In genomic region chr13:92712619-92713018, GRCm38 (mm10) we compare ENCODE assay signal across 31 mouse cellular contexts.
DNase-seq lines count a peak whose midpoint lies in the region; ATAC-seq and TF ChIP-seq lines count a peak whose summit lies in the region.
"Had no signal": no experiment of that assay in that cellular context is flagged by ENCODE, and none has a peak within 500 bp of the region (broad histone marks: within the 10 kb centered on the region; RNA-seq: fewer than 3 reads in every experiment).

No protein-coding gene starts in this region.

- TF ChIP-seq CTCF in intestine, postnatal 0 days (IDR thresholded peaks at IDR 0.05; ENCODE audit: low read depth): no peak
- no peak for TF ChIP-seq CTCF in MEL (IDR thresholded peaks at IDR 0.05 in 2 of 3, conservative IDR thresholded peaks at IDR 0.05 in 1 of 3; ENCODE audit: control insufficient read depth in 1 of 3, insufficient read depth in 1 of 3, low read depth in 2 of 3, low read length in 3 of 3, poor library complexity in 1 of 3, severe bottlenecking in 1 of 3)

- TF ChIP-seq EP300 in MEL (IDR thresholded peaks at IDR 0.05; ENCODE audit: low read depth in 1 of 2, low read length in 2 of 2): no peak

- no peak overlapping the region for H3K4me3 ChIP-seq in intestine, embryonic 14.5 days (ENCODE audit: low read depth, low read length)
- no peak overlapping the region for H3K4me3 ChIP-seq in intestine, postnatal 0 days (ENCODE audit: low read depth, low read length)
- H3K4me3 ChIP-seq in MEL (ENCODE audit: control insufficient read depth in 1 of 2, insufficient read depth in 1 of 2, low read depth in 2 of 2, low read length in 2 of 2): no peak overlapping the region
- H3K4me3 ChIP-seq in liver, embryonic 13.5 days (replicated peaks): no peak overlapping the region
- H3K4me3 ChIP-seq: embryonic facial prominence, embryonic 10.5 days; embryonic facial prominence, embryonic 15.5 days; forebrain, embryonic 13.5 days; gastrocnemius, adult 2 months; heart, adult 2 months; heart, embryonic 13.5 days; hindbrain, embryonic 15.5 days; layer of hippocampus, adult 2 months; limb, embryonic 10.5 days; limb, embryonic 15.5 days; lung, embryonic 15.5 days had no signal

- no peaks in the 10 kb centered on the region for H3K9me3 ChIP-seq in intestine, embryonic 14.5 days (ENCODE audit: control insufficient read depth, low read length)
- no peaks in the 10 kb centered on the region for H3K9me3 ChIP-seq in intestine, postnatal 0 days (ENCODE audit: control insufficient read depth)
- no peaks in the 10 kb centered on the region for H3K9me3 ChIP-seq in MEL (replicated peaks; ENCODE audit: insufficient read depth, low read length)
- no peaks in the 10 kb centered on the region for H3K9me3 ChIP-seq in liver, embryonic 13.5 days (replicated peaks)
- H3K9me3 ChIP-seq: embryonic facial prominence, embryonic 10.5 days; embryonic facial prominence, embryonic 15.5 days; forebrain, embryonic 13.5 days; heart, embryonic 13.5 days; hindbrain, embryonic 15.5 days; limb, embryonic 10.5 days; limb, embryonic 15.5 days; lung, embryonic 15.5 days had no signal

- no peak overlapping the region for H3K27ac ChIP-seq in intestine, embryonic 14.5 days (ENCODE audit: low read depth)
- no peak overlapping the region for H3K27ac ChIP-seq in intestine, postnatal 0 days (ENCODE audit: low read depth, low read length)
- H3K27ac ChIP-seq in MEL (ENCODE audit: control insufficient read depth, low read depth, low read length): no peak overlapping the region
- no peak overlapping the region for H3K27ac ChIP-seq in liver, embryonic 13.5 days
- H3K27ac ChIP-seq: embryonic facial prominence, embryonic 10.5 days; embryonic facial prominence, embryonic 15.5 days; forebrain, embryonic 13.5 days; gastrocnemius, adult 2 months; heart, adult 2 months; heart, embryonic 13.5 days; hindbrain, embryonic 15.5 days; layer of hippocampus, adult 2 months; limb, embryonic 10.5 days; limb, embryonic 15.5 days; lung, embryonic 15.5 days had no signal

- no peaks in the 10 kb centered on the region; the same call in 1 of the 2 replicates for H3K4me1 ChIP-seq in intestine, embryonic 14.5 days (replicated peaks; ENCODE audit: control insufficient read depth, insufficient read depth, low read length)
- H3K4me1 ChIP-seq in intestine, postnatal 0 days (replicated peaks; ENCODE audit: control insufficient read depth, insufficient read depth, low read length): no peaks in the 10 kb centered on the region
- H3K4me1 ChIP-seq in MEL (ENCODE audit: control insufficient read depth in 1 of 2, insufficient read depth in 2 of 2, low read length in 2 of 2): no peaks in the 10 kb centered on the region
- H3K4me1 ChIP-seq in liver, embryonic 13.5 days (replicated peaks): peaks cover 14% of the 10 kb centered on the region
- H3K4me1 ChIP-seq: embryonic facial prominence, embryonic 15.5 days; heart, embryonic 13.5 days; hindbrain, embryonic 15.5 days; limb, embryonic 10.5 days; limb, embryonic 15.5 days; lung, embryonic 15.5 days had no signal

- DNase-seq in intestine, embryonic 14.5 days (ENCODE audit: low spot score): peak; percentile 25
- DNase-seq in MEL (ENCODE audit: low read depth, low spot score): peak; percentile 18
- no peak for DNase-seq in liver, embryonic 13.5 days
- DNase-seq in adrenal gland, adult 2 months: no peak
- no peak for DNase-seq in left cerebral cortex, adult 8-10 months (ENCODE audit: low spot score in 2 of 2)
- DNase-seq: adrenal gland, adult 8-10 months; cerebellum, adult 2 months; cerebellum, postnatal 14 days; gastrocnemius, adult 2 months; gastrocnemius, postnatal 36 days; heart, adult 2 months; heart, postnatal 10 days; kidney, adult 2 months; kidney, postnatal 36 days; layer of hippocampus, postnatal 36 days; midbrain, embryonic 14.5 days; right cerebral cortex, adult 18-20 months had no signal

- ATAC-seq in intestine, embryonic 14.5 days (replicated peaks; ENCODE audit: low FRiP score, low TSS enrichment, low read depth): no peak
- ATAC-seq in intestine, postnatal 0 days: no peak
- peak; percentile 71 for ATAC-seq in liver, embryonic 13.5 days (ENCODE audit: low read depth)
- 0 out of 2 replicates have a peak, but pooled peaks have one; percentile 23 for ATAC-seq in megakaryocyte progenitor cell, adult 5-6 weeks (replicated peaks; ENCODE audit: poor library complexity)
- ATAC-seq: activated CD4-positive, CD25-positive, alpha-beta regulatory T cell, adult 4 months; CD4-positive, CD25-positive, alpha-beta regulatory T cell, adult 4 months; forebrain, embryonic 13.5 days; inflammation-experienced regulatory T-cells, adult 6 months had no signal

- H3K4me2 ChIP-seq in intestine, embryonic 14.5 days (ENCODE audit: low read length): no peak overlapping the region
- H3K4me2 ChIP-seq in intestine, postnatal 0 days (replicated peaks; ENCODE audit: low read depth): no peak overlapping the region
- H3K4me2 ChIP-seq in liver, embryonic 13.5 days: no peak overlapping the region
- H3K4me2 ChIP-seq: embryonic facial prominence, embryonic 15.5 days; forebrain, embryonic 13.5 days; heart, embryonic 13.5 days; hindbrain, embryonic 15.5 days; limb, embryonic 15.5 days; lung, embryonic 15.5 days had no signal

- TF ChIP-seq RAD21 in MEL (IDR thresholded peaks at IDR 0.05; ENCODE audit: low read depth, low read length): no peak

- TF ChIP-seq POLR2A in MEL (IDR thresholded peaks at IDR 0.05; ENCODE audit: control insufficient read depth in 1 of 2, insufficient read depth in 1 of 2, low read depth in 1 of 2, low read length in 2 of 2, poor library complexity in 1 of 2): no peak

- no peak overlapping the region for H3K9ac ChIP-seq in intestine, embryonic 14.5 days (ENCODE audit: low read length)
- no peak overlapping the region for H3K9ac ChIP-seq in intestine, postnatal 0 days (ENCODE audit: low read depth, low read length)
- no peak overlapping the region for H3K9ac ChIP-seq in MEL (ENCODE audit: control insufficient read depth, low read depth, low read length, poor library complexity, severe bottlenecking)
- H3K9ac ChIP-seq in liver, embryonic 13.5 days: no peak overlapping the region
- H3K9ac ChIP-seq: embryonic facial prominence, embryonic 15.5 days; forebrain, embryonic 13.5 days; heart, embryonic 13.5 days; hindbrain, embryonic 15.5 days; limb, embryonic 15.5 days; lung, embryonic 15.5 days had no signal

- no peaks in the 10 kb centered on the region for H3K27me3 ChIP-seq in intestine, embryonic 14.5 days (replicated peaks; ENCODE audit: control insufficient read depth, insufficient read depth, low read length)
- no peaks in the 10 kb centered on the region for H3K27me3 ChIP-seq in intestine, postnatal 0 days (replicated peaks; ENCODE audit: control insufficient read depth, insufficient read depth, low read length)
- H3K27me3 ChIP-seq in MEL (ENCODE audit: control insufficient read depth in 1 of 2, insufficient read depth in 2 of 2, low read length in 2 of 2): no peaks in the 10 kb centered on the region
- H3K27me3 ChIP-seq in liver, embryonic 13.5 days: no peaks in the 10 kb centered on the region
- H3K27me3 ChIP-seq: embryonic facial prominence, embryonic 15.5 days; forebrain, embryonic 13.5 days; heart, embryonic 13.5 days; hindbrain, embryonic 15.5 days; limb, embryonic 15.5 days; lung, embryonic 15.5 days had no signal

- WGBS in intestine, embryonic 14.5 days: 89% methylated on average over 4 of the region's 4 CpGs
- 86% methylated on average over 4 of the region's 4 CpGs for WGBS in intestine, postnatal 0 days
- 39% methylated on average over 4 of the region's 4 CpGs for WGBS in liver, embryonic 13.5 days (ENCODE audit: insufficient replicate concordance)

- H3K36me3 ChIP-seq in intestine, embryonic 14.5 days (ENCODE audit: control insufficient read depth, insufficient read depth, low read length): peaks cover 22% of the 10 kb centered on the region
- H3K36me3 ChIP-seq in intestine, postnatal 0 days (ENCODE audit: control insufficient read depth, insufficient read depth): peaks cover 21% of the 10 kb centered on the region; the same call in 1 of the 2 replicates
- H3K36me3 ChIP-seq in MEL (ENCODE audit: control insufficient read depth in 1 of 2, insufficient read depth in 2 of 2, low read length in 2 of 2): no peaks in the 10 kb centered on the region
- H3K36me3 ChIP-seq in liver, embryonic 13.5 days: peaks cover 36% of the 10 kb centered on the region
- H3K36me3 ChIP-seq: limb, embryonic 10.5 days had no signal

- no peaks in the 10 kb centered on the region for H3K79me2 ChIP-seq in MEL (ENCODE audit: control insufficient read depth, insufficient read depth, low read length, poor library complexity)

TF ChIP-seq in MEL, 35 proteins besides CTCF, POLR2A, EP300 and RAD21:
- TF ChIP-seq MYC (IDR thresholded peaks at IDR 0.05; ENCODE audit: low read depth, low read length): no peak
- TF ChIP-seq ZMIZ1 (IDR thresholded peaks at IDR 0.05; ENCODE audit: low read depth, low read length): no peak
- TF ChIP-seq TCF12 (IDR thresholded peaks at IDR 0.05; ENCODE audit: low read depth, low read length): no peak
- TF ChIP-seq TAL1 (IDR thresholded peaks at IDR 0.05; ENCODE audit: low read length): no peak
- no peak for TF ChIP-seq CHD1 (IDR thresholded peaks at IDR 0.05; ENCODE audit: low read depth, low read length)
- no peak for TF ChIP-seq ZNF384 (IDR thresholded peaks at IDR 0.05; ENCODE audit: low read depth, low read length)
- TF ChIP-seq UBTF (IDR thresholded peaks at IDR 0.05; ENCODE audit: borderline replicate concordance, insufficient read depth, low read depth, low read length): no peak
- TF ChIP-seq POLR2AphosphoS2 (IDR thresholded peaks at IDR 0.05; ENCODE audit: low read length): no peak
- no peak for TF ChIP-seq USF1 (IDR thresholded peaks at IDR 0.05; ENCODE audit: low read depth, low read length)
- TF ChIP-seq NELFE (IDR thresholded peaks at IDR 0.05; ENCODE audit: low read depth, low read length): no peak
- TF ChIP-seq ZC3H11A (IDR thresholded peaks at IDR 0.05; ENCODE audit: low read depth, low read length): no peak
- TF ChIP-seq BHLHE40 (IDR thresholded peaks at IDR 0.05; ENCODE audit: borderline replicate concordance, low read depth, low read length): no peak
- no peak for TF ChIP-seq ELF1 (IDR thresholded peaks at IDR 0.05; ENCODE audit: low read depth, low read length)
- no peak for TF ChIP-seq MXI1 (IDR thresholded peaks at IDR 0.05; ENCODE audit: low read depth, low read length)
- TF ChIP-seq MEF2A (IDR thresholded peaks at IDR 0.05; ENCODE audit: extremely low read depth, insufficient replicate concordance, low read depth, low read length, poor library complexity, severe bottlenecking): no peak

Comparison
In these comparisons a context has a peak if more than half of its experiments do, and no peak if none do; other contexts are left out.
1. ATAC-seq: peak in liver, embryonic 13.5 days (single experiment) and megakaryocyte progenitor cell, adult 5-6 weeks (single experiment); none in intestine, embryonic 14.5 days (single experiment) and intestine, postnatal 0 days (single experiment).
2. DNase-seq: peak in intestine, embryonic 14.5 days (single experiment) and MEL (single experiment); none in liver, embryonic 13.5 days (single experiment), adrenal gland, adult 2 months (single experiment) and left cerebral cortex, adult 8-10 months (0 of 2).